Mouse (Mus musculus) heart, adult 2 months (tissue): Measurements from ENCODE around the gene Necab3. TPM values are rescaled to one million over a fixed set of nuclear protein-coding genes. Genes with fewer than 3 reads are reported as not detected.

Experiments used
- DNase-seq, 2 experiments: peaks; one replicate each; pipeline ENCODE4 v3.0.0; 2021
- H3K27ac ChIP-seq: fragments of 200-600 bp; 2 replicates; pipeline ENCODE4 v1.8.1; 2022
- H3K27me3 ChIP-seq: fragments of 200-500 bp; 2 replicates; pipeline ENCODE4 v1.6.1; 2012; ENCODE audit warnings: mild to moderate bottlenecking, low read length, inconsistent platforms, mixed read lengths; ENCODE audit not compliant: control insufficient read depth, insufficient read depth
- H3K36me3 ChIP-seq: fragments of 200-500 bp; 2 replicates; pipeline ENCODE4 v1.6.1; 2012; ENCODE audit warnings: low read length, inconsistent platforms; ENCODE audit not compliant: control insufficient read depth, insufficient read depth
- H3K4me1 ChIP-seq: fragments of 200-500 bp; 2 replicates; pipeline ENCODE4 v1.6.1; 2011; ENCODE audit warnings: low read length; ENCODE audit not compliant: control insufficient read depth, insufficient read depth
- H3K4me3 ChIP-seq: fragments of 200-600 bp; 2 replicates; pipeline ENCODE4 v1.8.1; 2022
- H3K79me2 ChIP-seq: fragments of 200-500 bp; replicated peaks from 2 replicates; pipeline ENCODE4 v1.6.1; 2012; ENCODE audit warnings: mild to moderate bottlenecking, inconsistent platforms, low read length, moderate library complexity, mixed read lengths; ENCODE audit not compliant: control insufficient read depth, insufficient read depth
- H3K9ac ChIP-seq: fragments of 200-500 bp; 2 replicates; pipeline ENCODE4 v1.6.1; 2012; ENCODE audit warnings: low read depth, mild to moderate bottlenecking, control low read depth, inconsistent platforms, low read length, mixed read lengths
- CTCF ChIP-seq: fragments of 200-600 bp; IDR thresholded peaks from 2 replicates; pipeline ENCODE4 v1.8.1; 2022; ENCODE audit warnings: antibody characterized with exemption, mild to moderate bottlenecking, moderate library complexity
- EP300 ChIP-seq: fragments of 200-500 bp; IDR thresholded peaks from 2 replicates; pipeline ENCODE4 v1.6.1; 2011; ENCODE audit warnings: low read depth, low read length, control low read depth; ENCODE audit not compliant: insufficient read depth
- POLR2A ChIP-seq: fragments of 200-500 bp; IDR thresholded peaks from 2 replicates; pipeline ENCODE4 v1.6.1; 2011; ENCODE audit warnings: mild to moderate bottlenecking, low read depth, low read length, control low read depth; ENCODE audit not compliant: insufficient read depth
- WGBS: fragments of 180-500 bp; shearing (Covaris S2); methylation state at CpG from one replicate; pipeline ENCODE4 v1.1.7; 2018; 5-methylcytosine and 5-hydroxymethylcytosine counted together
- intact Hi-C: fragments of 180-260 bp; cut with DNase I; formaldehyde crosslinking; loops from one replicate; pipeline ENCODE4 v1.15.1; 2025
- polyA plus RNA-seq: library from polyadenylated mRNA; depleted of rRNA; stranded (reverse); fragments of >200 nt; gene quantifications from 2 replicates; pipeline ENCODE4 v1.2.3, GENCODE M21; 2012
- total RNA-seq, 2 experiments: library from RNA; stranded (reverse); gene quantifications; 2 replicates each; pipeline ENCODE4 v1.2.3; 2021

Gene Necab3
- total and polyA plus RNA-seq, 3 experiments = 0.20 to 0.90 (median 0.23) TPM

DNA sequence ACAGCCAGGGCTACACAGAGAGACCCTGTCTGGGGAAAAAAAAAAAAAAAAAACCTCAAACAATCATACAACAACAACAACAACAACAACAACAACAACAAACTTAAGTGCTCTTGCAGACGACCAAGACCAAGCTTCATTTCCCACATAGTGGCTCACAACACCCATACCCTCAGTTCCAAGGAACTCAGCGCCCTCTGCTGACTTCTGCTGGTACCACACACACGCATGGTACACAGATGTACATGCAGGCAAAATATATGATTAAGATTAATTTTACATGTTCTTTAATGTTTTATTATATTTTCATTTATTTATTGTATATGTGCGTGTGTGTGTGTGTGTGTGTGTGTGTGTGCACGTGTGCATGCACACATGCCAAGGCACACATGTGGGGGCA, 27.7 kb upstream of the Necab3 start:
- H3K27me3 ChIP-seq = no peaks in the 10 kb centered on the region
- DNase-seq = no peak
- H3K4me1 ChIP-seq = no peaks in the 10 kb centered on the region
- no peak overlapping the region for H3K4me3 ChIP-seq
- no peaks in the 10 kb centered on the region for H3K36me3 ChIP-seq
- 74% methylated on average over 5 of the region's 5 CpGs for WGBS
- no peaks in the 10 kb centered on the region for H3K79me2 ChIP-seq
- TF ChIP-seq CTCF = peak; percentile 54
- TF ChIP-seq EP300 = no peak
- no peak overlapping the region for H3K9ac ChIP-seq
- intact Hi-C loops = no loop called here
- no peak overlapping the region for H3K27ac ChIP-seq

DNA sequence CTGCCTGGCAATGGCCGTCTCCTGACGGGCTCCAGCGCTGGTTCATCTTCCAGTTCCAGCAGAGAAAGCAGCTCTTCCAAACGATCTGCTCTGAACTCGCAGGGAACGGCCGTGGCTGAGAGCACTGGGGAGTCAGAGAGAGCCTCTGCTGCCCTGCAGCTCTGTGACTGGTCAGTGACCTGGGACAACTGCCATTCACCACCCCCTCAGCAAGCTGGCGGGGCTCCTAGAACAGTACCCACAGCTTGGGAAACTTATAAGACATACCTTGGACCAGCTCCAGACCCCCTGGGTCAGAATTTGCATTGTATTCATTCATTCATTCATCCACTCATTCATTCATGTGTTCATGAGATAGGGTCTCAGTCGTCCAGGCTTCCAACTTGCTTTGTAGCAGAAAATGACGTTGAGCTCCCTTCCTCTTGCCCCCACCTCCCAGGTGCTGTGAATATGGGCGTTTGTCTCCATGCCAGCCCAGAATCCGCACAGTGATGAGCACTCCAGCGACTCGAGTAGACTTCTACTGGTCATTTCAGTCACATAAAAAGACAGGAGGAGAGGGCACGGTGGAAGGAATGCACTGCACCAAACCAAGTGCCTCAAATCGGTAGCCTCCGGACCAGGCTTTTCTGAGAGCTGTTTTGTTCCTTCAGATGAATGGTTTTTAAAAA, 26.4 kb upstream of the Necab3 start:
- no peak for DNase-seq
- H3K9ac ChIP-seq = no peak overlapping the region
- no peaks in the 10 kb centered on the region for H3K27me3 ChIP-seq
- H3K4me1 ChIP-seq = peaks cover 2% of the 10 kb centered on the region
- intact Hi-C loops = no loop called here
- H3K79me2 ChIP-seq = no peaks in the 10 kb centered on the region
- no peak overlapping the region for H3K4me3 ChIP-seq
- no peak overlapping the region for H3K27ac ChIP-seq
- H3K36me3 ChIP-seq = no peaks in the 10 kb centered on the region
- TF ChIP-seq POLR2A (no peak), EP300 (no peak), CTCF (no peak)
- WGBS = 59% methylated on average over 17 of the region's 17 CpGs

DNA sequence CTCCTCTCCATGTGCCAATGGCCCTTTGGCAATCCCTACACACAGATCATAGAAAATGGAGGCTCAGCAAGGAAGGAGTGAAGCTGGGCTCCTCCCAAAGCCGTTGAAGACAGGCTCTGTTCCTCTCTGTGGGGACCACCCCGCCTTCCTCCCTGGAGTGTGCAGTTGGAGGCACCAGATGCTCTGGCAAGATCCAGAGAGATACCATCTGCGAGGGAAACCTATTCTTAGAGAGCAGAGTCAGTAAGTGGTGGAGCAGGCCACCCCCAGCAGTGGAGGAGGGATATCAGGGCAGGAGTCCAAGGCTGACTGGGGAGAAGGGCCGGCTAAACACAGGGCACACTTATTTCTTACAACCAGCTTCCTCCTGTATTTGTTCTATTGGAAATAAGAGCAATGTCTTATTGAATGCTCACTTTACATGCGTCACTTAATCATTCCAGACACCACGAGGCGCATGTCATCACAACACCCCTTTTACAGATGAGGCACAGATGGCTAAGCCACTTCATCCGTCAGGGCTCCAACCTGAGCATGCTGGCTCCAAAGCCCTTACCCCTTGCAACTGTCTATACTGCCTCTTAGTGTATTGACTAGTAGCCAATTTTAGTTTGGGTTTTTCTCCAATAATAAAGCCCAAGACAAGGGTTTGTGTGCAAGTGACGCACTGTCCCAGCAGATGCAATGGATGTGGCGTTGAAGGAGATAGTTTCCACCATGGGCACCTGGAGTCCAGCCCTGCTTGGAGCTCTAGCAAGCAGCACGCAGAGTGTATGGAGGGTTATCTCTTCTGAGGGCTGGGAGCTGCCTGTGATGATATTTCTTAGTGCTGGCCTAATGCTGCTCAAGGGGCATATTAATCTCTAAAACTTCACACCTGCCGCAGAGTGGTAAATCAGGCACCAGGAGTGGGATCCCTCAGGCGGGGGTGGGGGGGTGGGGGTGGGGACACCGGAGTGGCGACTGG, 25.5 kb upstream of the Necab3 start:
- WGBS = 50% methylated on average over 15 of the region's 15 CpGs
- Histone ChIP-seq H3K27me3 (no peaks in the 10 kb centered on the region), H3K4me1 (peaks cover 2% of the 10 kb centered on the region), H3K9ac (no peak overlapping the region), H3K4me3 (no peak overlapping the region), H3K27ac (no peak overlapping the region), H3K36me3 (no peaks in the 10 kb centered on the region), H3K79me2 (no peaks in the 10 kb centered on the region)
- TF ChIP-seq EP300 (no peak), CTCF (no peak), POLR2A (no peak)
- no peak for DNase-seq
- intact Hi-C loops = no loop called here

DNA sequence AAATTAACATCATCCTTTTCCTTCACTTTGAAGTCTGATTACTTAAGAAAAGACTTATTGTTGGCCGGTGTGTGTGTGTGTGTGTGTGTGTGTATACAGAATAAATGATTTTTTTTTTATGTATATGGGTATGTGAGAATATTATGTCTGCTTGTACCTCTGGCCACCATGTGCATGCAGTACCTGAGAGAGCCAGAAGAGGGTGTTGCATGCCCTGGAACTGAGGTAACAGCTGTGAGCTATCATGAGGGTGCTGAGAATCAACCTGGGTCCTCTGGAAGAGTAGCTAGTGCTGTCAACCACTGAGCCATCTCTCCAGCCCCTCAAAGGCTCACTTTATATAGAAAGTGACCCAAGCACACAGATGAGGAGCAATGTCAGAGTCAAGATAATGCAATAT, 22.7 kb upstream of the Necab3 start:
- H3K27ac ChIP-seq = no peak overlapping the region
- intact Hi-C loops = no loop called here

DNA sequence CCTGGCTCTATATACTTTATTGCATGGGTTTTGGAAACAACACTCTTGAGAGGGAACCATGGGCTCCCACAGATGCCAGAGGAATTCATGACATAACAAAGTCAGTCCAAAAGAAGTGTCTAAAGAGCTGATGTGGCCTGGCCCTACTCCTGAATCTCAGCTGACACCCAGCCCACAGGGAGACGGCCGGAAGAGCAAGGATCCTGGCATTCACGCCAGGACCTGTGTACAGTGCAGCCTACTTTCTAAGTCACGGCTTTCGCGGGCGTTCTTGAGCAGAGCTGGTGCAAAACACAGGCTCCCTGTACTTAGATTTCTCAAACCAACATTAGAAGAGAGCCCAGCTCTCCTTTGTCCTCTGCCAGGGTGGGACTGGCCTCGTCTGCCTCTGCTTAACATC, 21.9 kb upstream of the Necab3 start:
- H3K79me2 ChIP-seq = no peaks in the 10 kb centered on the region
- DNase-seq = peak in 1 of 2 experiments; percentile 63
- no peak overlapping the region for H3K4me3 ChIP-seq
- TF ChIP-seq POLR2A (no peak), CTCF (no peak), EP300 (no peak)
- no peak overlapping the region for H3K9ac ChIP-seq
- H3K27ac ChIP-seq = no peak overlapping the region; the same call in 1 of the 2 replicates
- H3K27me3 ChIP-seq = no peaks in the 10 kb centered on the region
- H3K4me1 ChIP-seq = peaks cover 2% of the 10 kb centered on the region
- intact Hi-C loops = no loop called here
- 56% methylated on average over 8 of the region's 8 CpGs for WGBS
- H3K36me3 ChIP-seq = no peaks in the 10 kb centered on the region

More for the DNA sequence above, 22.7 kb upstream of the Necab3 start:
- TF ChIP-seq CTCF = peak; percentile 23
- no peak for TF ChIP-seq EP300
- no peak for TF ChIP-seq POLR2A
- Histone ChIP-seq H3K4me1 (peaks cover 2% of the 10 kb centered on the region), H3K27me3 (no peaks in the 10 kb centered on the region), H3K9ac (no peak overlapping the region), H3K4me3 (no peak overlapping the region), H3K36me3 (no peaks in the 10 kb centered on the region), H3K79me2 (no peaks in the 10 kb centered on the region)
- no peak for DNase-seq
- WGBS = 98% methylated on average over 1 of the region's 1 CpGs

DNA sequence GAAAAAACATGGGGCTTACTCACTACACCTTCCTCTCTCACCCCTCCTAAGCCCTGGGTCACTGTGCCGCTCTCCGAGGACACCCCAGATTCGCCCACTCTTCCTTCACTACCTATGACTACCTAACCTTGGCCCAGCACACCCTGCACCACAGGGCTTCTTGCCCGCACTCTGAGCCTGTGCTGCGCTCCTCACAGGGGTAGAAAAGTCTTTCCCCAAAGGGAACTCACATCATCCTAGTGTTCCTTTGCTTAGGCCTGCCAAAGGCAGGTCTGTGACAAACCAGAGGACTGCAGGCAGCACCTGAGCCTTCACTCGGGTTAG, 19.0 kb upstream of the Necab3 start:
- Histone ChIP-seq H3K36me3 (no peaks in the 10 kb centered on the region), H3K27ac (no peak overlapping the region), H3K9ac (no peak overlapping the region), H3K4me1 (peaks cover 2% of the 10 kb centered on the region), H3K4me3 (no peak overlapping the region), H3K27me3 (no peaks in the 10 kb centered on the region), H3K79me2 (no peaks in the 10 kb centered on the region)
- 94% methylated on average over 6 of the region's 6 CpGs for WGBS
- no peak for DNase-seq
- intact Hi-C loops = no loop called here
- TF ChIP-seq EP300 (no peak), CTCF (no peak), POLR2A (no peak)
